Mouse (Mus musculus): Measurements from ENCODE around the gene Folr1.

Folr1 gene

DNA sequence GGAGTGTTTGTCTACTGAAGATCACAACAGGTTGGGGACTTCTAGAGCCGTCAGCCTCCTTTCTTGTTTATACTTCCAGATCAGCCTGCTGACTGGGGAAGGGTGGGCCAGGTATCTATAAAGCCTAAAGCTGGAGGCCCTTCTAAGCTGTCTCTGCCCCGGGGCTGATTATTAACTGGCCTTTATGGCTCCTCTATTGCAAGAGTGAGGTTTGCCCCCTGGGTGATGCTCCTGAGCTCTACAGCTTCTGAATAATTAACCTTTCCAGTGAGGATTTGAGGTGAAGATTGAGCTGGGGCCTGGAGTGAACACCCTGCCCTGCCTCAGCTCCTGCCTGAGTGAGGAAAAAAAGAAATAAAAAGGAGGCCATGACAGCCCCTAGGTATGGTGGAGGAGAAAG is at the start of gene Folr1:
TSS of gene Folr1 (minus strand) at position 160 of the 400 bp plus-strand sequence.
- DNase-seq = peak; percentile 85

DNA sequence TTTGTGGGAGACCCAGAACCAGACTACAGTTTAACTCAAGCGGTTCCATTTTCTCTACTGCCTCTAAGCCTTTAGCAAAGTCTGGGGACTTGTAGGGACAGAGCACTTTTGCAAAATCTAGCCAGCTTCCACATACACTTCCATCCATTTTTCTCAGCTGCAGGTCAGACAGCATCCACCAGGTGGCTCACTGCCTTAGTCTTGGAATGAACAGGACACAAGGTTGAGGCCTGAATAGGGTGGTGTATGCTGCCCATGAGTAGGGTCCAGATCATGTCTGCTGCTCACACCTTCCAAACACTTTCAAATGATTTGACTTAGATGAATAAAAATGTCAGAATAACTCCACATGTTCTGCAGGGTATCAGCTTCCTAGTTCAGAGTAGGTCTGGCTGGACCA is 47.5 kb upstream of the Folr1 start:
- no peak for DNase-seq

DNA sequence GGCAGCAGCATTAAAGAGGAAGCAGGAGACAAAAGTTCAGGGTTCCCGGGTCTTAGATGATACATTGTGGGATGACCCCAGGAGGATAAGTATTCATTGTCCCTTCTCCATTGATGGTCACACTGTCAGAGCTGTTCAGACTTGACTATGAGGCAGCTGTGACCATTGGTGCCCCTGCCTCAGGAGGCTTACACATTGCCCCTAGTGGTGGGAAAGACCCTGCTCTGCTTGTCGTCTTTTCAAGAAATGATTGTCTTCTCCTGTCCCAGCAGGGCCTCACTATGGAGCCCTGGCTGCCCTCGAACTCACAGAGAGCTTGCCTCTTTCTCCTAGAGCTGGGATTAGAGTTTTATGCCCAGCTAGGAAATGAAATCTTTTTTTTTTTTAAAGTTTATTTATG is 41.4 kb upstream of the Folr1 start:
- DNase-seq = no peak

DNA sequence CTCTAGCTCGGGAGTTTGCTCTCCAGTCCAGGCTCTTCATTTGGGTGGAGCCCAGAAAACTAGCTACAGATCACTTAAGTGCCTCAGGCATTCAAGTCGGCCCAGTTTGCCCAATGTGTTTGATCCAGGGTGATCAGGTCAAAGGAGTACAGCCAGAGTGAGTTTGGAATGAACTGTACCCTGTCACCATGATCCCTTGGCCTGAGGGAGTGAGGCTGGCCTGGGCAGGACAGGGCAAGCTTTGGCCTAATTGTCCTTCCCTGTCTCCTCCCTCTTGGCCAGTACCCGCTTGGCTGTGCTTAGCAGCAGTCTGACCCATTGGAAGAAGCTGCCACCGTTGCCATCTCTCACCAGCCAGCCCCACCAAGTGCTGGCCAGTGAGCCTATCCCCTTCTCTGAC is 39.5 kb upstream of the Folr1 start:
- DNase-seq = peak; percentile 48

DNA sequence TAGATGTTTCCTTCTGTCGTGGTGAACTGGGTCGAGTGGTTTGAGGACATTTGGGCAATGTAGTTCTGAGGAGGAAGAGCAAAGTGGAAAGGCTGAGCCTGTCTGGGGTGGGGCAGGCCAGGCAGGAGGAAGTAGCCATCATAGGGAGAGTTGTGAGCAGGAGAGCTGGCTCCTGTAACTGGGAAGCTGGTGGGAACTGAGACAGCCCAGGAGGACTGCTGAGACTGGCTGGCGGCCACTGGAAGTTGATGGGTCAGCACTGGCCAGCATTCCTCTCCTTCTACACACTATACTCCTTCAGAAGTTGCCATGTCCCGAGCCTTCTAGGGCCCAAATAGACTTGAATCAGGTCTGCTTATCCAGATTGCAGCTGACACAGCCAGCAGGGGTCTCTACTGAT is 37.8 kb upstream of the Folr1 start:
- no peak for DNase-seq

DNA sequence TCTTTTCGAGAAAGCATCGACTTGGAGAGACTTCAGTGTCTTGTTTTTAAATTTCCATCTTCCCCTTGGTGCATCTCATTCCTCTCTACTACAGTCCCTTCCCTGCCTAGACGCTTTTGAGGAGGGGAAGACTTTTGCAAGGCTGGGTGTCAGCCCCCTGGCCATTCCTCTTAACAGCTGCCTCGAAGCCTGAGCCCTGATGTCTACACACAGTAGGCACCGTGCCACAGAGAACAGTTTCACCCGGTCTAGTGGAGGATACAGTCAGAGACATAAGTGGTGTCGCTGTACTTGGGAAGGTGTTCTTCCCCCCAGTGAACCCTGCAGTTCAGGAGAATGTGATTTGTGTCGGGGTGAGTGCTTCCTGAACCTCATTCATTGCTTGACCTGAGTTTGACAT is 36.1 kb upstream of the Folr1 start:
- DNase-seq = no peak

DNA sequence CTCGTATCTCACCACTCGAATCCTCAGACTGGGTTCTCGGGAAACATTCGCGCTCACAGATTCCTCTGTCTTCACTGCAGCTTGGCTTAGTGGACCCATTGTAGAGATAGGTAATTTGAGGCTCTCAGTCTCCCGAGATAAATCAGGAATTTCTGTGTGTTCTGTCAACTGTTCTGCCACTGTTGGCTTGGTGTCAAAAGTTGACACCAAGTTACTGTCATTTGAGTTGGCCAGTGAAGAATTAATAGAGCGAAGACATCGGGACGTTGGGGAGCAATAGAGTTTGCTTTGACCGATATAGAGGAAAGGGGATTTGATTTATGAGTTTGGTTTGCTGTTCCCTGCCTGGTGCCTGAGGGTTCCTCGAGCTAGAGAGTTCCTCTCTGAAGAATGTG is 35.7 kb upstream of the Folr1 start, which contains the start of gene Tomt:
TSS of gene Tomt (minus strand) at position 73 of the 395 bp plus-strand sequence.
- no peak for DNase-seq

DNA sequence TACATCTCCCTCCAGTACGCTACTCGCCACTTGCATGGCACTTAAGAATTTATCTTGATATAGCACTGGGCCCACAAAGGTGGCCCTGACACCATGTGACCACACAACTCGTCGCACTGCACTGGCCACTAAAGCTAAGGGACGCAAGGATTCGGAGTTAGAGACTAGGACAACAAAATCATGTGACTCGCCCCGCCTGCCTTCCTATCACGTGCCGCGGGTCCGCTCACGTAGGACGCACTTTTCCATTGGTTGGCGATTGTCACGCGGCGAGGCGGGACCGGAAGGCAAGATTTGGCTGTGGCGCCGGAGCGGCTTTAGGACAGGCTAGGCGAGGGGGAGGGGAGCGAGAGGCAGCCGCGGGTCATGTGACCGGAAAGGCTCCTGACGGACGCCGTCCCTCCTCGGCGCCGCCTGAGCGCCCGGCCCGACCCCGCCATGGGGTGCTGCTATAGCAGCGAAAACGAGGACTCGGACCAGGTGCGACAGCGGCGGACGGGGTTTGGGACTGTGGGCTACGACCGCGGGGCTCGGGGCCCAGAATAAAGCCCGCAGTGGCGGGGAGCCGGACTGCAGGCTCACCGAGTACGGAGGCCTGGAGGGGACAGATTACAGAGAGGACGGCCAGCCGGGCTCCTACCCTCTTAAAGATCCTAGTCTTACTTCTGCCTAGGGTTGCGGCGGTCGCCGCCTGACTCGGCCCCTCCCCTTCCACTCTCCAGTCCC is 35.1 kb upstream of the Folr1 start, which contains the start of gene Lamtor1:
TSS of gene Lamtor1 (plus strand) at position 344 of the 726 bp plus-strand sequence.
- peak; percentile 100 for DNase-seq

DNA sequence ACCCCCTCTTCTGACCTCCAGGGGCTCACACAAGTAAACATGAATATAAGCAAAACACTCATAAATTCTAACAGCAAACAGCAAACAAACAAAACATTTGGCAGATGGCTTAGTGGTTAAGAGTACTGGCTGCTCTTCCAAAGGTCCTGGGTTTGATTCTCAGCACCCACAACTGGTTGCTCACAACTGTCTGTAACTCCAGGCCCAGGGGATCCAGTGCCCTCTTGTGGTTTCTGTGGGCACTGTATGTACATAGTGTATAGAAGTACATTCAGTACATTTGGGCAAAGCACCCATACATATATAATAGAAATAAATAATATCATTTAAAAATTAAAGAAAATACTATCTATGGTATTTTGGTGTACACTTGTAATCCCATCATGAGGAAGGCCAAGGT is 32.3 kb upstream of the Folr1 start:
- DNase-seq = no peak

DNA sequence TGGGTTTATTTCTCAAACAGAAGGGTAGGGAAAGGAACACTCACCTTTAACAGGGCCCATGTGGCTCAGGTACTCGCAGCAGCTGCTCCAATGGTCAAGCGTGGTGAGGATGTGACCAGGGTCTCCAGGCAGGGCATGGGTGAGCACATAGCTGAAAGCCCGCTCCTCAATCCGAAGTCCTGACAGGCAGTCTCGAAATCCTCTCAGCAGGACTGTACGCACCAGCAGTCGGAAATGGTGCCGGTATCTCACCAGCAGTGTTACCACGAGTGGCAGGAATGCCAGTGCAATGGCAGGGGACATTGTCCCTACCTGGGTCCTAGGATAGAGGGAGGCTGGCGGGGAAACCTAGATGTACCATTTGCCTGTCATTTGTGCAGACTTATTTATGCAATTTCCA is 31.4 kb upstream of the Folr1 start:
- no peak for DNase-seq

DNA sequence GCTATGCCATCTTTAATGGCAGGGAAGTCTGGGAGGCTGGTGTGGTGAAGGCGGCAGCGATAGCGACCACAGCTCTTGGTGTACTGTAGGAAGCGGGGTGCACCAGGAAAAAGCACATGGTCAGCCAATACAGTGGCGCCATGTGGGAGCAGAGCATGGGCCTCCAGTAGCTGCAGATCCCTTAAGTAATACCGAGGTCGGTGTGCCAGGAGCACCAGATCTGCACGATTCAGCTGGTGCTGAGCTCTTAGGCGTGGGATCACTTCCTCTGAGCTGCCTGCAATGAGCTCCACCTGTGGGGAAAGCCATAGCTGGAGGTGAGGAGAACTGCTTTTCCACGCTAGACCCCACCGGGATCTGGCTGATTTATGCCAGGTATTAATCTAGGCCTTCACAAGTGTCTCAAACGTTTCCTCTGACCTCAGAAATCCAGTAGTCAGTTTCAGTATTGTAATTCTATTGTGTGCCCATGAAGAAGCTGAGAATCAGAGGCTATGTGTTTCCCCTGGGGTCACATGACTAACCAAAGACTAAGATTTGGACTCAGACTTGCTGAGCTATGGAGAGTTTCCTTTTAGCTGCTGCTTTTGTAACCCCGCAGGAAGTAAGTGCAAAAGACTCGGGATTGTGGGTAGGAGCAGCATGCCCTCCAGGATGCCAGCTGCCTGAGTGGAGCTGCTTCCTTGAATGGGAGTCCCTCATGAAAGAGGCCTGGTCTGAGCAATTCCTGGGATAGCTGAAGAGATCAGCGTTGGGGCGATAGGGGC is 29.9 kb upstream of the Folr1 start:
- DNase-seq = no peak

DNA sequence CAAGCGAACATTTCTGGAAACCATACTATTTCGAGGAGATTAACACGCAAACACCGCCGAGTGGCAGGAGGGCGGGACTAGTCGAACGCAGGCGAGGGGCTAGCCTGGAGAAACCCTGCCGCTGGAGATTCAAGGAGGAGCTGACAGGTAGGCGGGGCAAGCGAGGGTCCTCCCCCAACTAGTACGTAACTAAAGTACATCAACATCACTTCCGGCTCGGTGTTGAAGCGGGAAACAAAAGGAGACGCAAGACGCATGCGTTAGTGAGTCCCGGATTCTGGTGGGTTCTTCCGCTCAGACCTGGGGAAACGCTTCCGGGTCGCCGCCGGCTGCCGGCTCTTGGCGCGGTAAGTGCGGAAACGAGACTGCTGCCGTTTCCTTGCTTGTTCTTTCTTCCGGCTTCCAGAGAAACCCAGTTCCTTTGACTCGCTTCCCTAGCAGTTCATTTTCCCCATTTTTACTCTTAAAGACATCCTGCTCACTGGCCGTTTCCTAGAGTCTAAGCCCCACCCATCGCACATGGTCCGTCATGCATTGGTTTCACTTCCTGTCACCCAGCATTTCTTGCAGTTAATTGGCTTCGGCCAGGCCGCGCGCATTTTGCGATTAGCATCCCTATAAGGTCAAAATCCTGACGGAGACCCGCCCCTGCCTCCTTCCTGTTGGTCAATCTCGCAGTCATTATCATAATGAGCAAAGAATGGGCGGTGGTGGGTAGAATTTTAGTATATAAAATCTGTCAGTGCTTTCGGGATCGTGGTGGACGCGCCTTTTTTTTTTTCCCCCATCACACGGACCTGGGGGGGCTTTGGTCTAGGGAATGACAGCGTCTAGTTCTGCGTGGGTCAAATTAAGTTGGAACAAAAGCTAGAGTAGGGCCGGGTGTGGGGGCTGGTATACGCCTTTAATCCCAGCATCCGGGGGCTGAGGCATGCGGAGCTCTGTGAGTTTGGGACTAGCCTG is 25.8 kb upstream of the Folr1 start:
- peak; percentile 99 for DNase-seq

DNA sequence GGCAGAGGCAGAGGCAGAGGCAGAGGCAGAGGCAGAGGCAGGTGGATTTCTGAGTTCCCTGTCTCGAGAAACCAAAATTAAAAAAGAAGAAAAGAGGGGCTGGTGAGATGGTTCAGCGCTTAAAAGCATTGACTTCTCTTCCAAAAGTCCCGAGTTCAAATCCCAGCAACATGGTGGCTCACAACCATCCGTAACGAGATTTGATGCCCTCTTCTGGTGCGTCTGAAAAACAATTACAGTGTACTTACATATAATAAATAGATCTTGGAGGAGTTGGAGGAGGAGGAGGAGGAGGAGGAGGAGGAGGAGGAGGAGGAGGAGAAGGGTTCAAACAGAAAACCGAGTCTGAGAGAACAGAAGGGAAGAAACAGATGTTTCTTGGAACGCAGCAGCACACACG is 25.1 kb upstream of the Folr1 start:
- no peak for DNase-seq

DNA sequence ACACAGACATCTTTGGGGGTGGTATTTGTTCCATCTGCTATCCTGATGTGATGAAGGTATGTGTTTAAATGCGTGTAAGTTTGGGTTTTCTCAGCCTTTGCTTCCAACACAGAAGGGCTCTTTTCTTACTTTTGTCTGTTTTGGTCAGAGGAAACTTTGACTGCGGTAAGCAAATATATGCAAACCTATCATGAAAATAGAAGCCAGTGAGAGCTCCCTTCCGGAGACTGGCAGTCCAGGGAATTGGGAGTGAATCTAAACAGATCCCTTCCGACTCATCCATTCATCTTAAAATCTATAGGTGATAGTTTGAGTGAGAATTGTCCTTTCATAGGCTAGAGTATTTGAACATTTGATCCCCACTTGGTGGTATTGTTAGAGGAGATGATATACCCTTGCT is 17.9 kb upstream of the Folr1 start:
- no peak for DNase-seq

DNA sequence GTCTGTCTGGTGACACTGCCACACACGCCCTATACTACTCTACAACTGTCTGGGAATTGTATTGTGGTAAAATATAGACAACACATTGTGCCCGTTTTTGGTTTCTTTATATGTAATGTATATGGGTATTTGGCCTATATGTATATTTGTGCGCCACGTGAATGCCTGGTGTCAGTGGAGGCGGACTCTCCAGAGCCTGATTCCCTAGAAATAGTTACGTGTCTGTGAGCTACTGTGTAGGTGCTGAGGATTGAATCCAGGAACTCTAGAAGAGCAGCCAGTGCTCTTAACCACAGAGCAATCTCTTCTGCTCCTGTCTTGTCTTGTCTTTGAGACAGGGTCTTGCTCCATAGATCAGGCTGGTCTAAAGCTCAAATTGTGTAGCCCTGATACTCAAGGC is 15.7 kb upstream of the Folr1 start:
- no peak for DNase-seq

DNA sequence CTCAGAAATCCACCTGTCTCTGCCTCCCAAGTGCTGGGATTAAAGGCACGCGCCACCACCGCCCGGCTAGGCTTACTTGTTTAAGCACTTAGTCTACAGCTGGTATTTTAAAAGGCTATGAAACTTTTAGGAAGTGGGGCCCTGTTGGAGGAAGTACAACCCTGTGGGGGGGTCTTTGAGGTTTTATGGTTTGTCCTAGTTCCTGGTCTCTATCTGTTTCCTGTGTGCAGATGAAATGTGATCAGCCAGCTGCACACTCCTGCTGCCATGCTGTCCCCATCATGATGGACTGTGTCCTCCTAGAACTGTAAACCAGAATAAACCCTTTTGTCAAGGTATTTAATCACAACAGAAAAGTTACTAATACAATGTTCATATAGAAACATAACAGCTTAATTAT is 13.6 kb upstream of the Folr1 start:
- no peak for DNase-seq

DNA sequence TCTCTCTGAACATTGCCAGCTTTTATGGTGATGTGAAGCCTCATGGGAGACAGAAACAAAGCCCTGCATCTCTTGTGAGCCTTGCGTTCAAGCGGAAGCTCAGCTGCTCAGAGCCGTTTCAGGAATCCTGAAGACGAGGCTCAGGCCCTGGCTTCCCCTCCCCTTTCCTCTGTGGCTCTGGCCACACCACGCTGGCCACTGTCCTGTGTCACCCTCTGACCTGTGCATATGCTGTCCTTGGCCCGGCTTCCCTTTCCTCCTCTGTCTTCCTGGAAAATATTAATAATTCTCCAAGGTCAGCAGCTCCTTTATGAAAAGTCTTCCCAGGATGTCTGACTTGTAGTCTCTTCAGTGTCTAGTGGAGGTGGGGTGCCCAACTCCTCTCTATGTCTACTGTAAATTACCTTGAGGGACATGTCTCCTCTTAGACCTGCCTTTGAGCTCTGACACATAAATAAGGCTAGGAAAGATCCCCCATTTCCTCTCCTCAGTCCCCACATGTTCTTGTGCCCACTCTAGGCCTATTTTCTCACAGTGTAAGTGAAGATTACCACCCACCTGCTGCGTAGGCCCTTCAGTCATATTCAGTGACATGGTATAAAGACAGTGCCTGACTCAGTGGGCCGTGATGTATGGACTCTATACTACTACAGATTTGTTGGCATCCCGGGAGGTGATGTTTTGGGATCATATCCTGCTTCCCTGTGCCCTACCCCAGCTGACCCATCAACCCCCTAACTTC is 12.0 kb upstream of the Folr1 start:
- DNase-seq = no peak

DNA sequence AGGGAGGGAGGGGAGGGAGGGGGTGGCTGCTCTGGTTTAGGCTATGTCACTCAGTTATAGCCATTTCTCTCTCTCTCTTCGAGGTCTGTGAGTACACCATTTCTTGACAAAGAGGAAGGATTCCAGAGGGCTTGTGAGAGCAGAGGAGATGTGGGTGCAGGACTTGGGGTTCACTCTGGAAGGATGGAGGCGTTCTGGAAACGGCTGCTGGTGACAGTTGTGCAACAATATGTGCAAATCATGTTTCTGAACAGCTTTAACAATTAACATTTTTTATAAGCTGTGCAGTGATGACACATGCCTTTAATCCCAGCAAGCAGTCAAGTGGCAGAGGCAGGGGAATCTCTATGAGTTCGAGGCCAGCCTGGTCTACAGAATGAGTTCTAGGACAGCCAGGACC is 10.3 kb upstream of the Folr1 start:
- no peak for DNase-seq

DNA sequence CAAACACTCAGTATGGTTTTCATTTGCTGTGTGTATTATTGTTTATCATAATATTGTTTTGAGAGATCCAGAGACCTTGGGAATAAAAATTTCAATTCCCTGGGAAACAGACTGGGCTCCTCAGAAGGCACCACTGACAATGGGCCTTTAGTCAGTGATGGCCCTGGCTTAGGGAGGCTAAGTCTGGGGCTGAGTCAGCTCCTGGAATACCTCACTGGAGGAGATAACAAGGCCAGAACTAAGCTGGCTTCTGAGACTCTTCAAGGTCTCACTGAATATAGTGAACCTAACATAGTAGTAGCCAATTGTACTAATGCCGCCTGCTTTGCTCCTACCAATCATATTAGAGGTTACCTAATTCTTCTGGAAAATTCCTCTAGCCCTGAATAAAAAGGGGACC is 5.4 kb upstream of the Folr1 start:
- DNase-seq = no peak

DNA sequence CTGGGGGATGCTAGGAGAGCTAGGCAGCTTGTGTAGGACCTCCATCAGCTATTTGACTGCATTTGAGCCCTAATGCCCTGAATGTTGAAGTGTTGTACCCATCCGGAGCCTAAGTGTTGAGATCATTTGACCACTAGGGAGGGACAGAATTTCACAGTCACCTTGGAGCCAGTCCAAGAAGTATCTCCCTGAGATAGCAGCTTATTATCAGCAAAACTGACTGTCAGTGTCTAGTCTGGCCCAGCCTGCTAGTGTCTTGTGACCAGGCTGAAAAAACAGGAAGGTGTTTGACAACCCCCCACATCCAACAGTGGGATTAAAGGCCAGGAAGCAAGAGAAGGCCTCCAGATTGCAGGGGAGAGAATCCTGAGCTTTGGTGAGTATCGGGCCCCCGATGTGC is 708 bp upstream of the Folr1 start:
- DNase-seq = no peak

DNA sequence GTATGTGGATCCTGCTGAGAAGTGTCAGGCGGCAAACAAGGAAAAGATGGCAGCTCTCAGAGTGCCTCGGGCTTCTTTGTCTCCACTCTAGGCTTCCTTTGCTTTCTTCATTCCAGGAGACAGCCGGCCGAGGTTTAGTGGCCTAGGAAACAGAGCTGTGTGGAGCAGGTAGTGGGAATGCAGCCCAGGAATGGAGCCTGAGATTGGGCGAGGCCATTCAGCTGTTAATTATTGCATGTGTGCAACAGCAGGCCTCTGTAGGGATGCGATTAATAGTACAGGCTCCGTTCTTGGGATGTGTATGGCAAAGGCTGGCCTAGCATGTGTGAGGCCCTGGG is 1.5 kb downstream of the Folr1 start:
- peak; percentile 49 for DNase-seq

All from kidney, adult 11 months (tissue).